Mouse (Mus musculus): ENCODE results near the gene Olfr1358.

Olfr1358 gene

GRCm38 (mm10) chr10:78569191-78569590, 52.0 kb downstream of the Olfr1358 start:
- CTCF ChIA-PET = no interaction called here

- CTCF ChIA-PET = no interaction called here
Measured at GRCm38 (mm10) chr10:78569686-78570085, 52.5 kb downstream of the Olfr1358 start.
